Mouse (Mus musculus) embryonic stem cell, embryonic (primary cell): ENCODE results near the gene Cipc.

Source experiments
- CTCF ChIA-PET, 4 experiments: fragments of 300-600 bp in 2 of 4; fragments of 350-600 bp in 2 of 4; sonication (Branson Sonifier 250); formaldehyde crosslinking; loops; one replicate each; lab custom pipeline; 2022; ENCODE audit warnings: inconsistent platforms in 2 of 4; lab: Charles Lee
- POLR2A ChIA-PET, 4 experiments: fragments of 300-600 bp in 2 of 4; fragments of 350-600 bp in 2 of 4; sonication (Branson Sonifier 250); formaldehyde crosslinking; loops; one replicate each; lab custom pipeline; 2022; ENCODE audit warnings: antibody characterized with exemption in 4 of 4, inconsistent platforms in 1 of 4; lab: Charles Lee

The Cipc gene

GRCm38 (mm10) chr12:86946862-86947574, at the start of gene Cipc:
Gene Cipc, plus strand, starts transcription at chr12:86947043.
- ChIA-PET POLR2A (interaction anchor here (0.5 to 10.9 kb wide), 111 partner anchors 8 to 705 kb away, joined by 3 to 294 read pairs (median 4); partner anchors contain the start of genes Pomt2 (in 2 of the 4), Gpatch2l (in 1 of the 4), Gstz1 (in 1 of the 4) and Irf2bpl (in 1 of the 4)), CTCF (interaction anchor here in 3 of 4 experiments (0.6 to 5.7 kb wide), 25 partner anchors 14 to 232 kb away, joined by 3 to 66 read pairs (median 5); partner anchors contain the start of gene Irf2bpl (in 1 of the 3))

- POLR2A ChIA-PET, result interaction anchor here (0.6 to 29.2 kb wide), 40 partner anchors 7 to 172 kb away, joined by 3 to 529 read pairs (median 5); partner anchors contain the start of gene Irf2bpl (in 2 of the 4)
- CTCF ChIA-PET, result interaction anchor here in 3 of 4 experiments (0.5 to 1.8 kb wide), 5 partner anchors 8 to 396 kb away, joined by 3 to 4 read pairs (median 3); no protein-coding TSS in a partner anchor
Measured at GRCm38 (mm10) chr12:86897769-86898273, 49.0 kb upstream of the Cipc start.

- POLR2A ChIA-PET, result interaction anchor here in 3 of 4 experiments (0.5 to 29.2 kb wide), 37 partner anchors 6 to 427 kb away, joined by 3 to 529 read pairs (median 5); partner anchors contain the start of genes Irf2bpl (in 2 of the 3) and Cipc (in 1 of the 3)
- CTCF ChIA-PET, result interaction anchor here in 3 of 4 experiments (0.5 to 1.4 kb wide), 9 partner anchors 10 to 109 kb away, joined by 3 to 7 read pairs (median 4); no protein-coding TSS in a partner anchor
Measured at GRCm38 (mm10) chr12:86898448-86898847, 48.4 kb upstream of the Cipc start.

- ChIA-PET CTCF (interaction anchor here in 3 of 4 experiments (0.9 to 2.1 kb wide), 6 partner anchors 11 to 103 kb away, joined by 3 to 11 read pairs (median 4); no protein-coding TSS in a partner anchor), POLR2A (interaction anchor here (0.6 to 29.2 kb wide), 39 partner anchors 5 to 429 kb away, joined by 3 to 529 read pairs (median 4); partner anchors contain the start of genes Irf2bpl (in 3 of the 4) and Cipc (in 1 of the 4))
Measured at GRCm38 (mm10) chr12:86899461-86900179, 47.2 kb upstream of the Cipc start.

- ChIA-PET POLR2A (interaction anchor here (0.6 to 29.2 kb wide), 46 partner anchors 8 to 173 kb away, joined by 3 to 529 read pairs (median 5); partner anchors contain the start of genes Irf2bpl (in 3 of the 4) and Cipc (in 1 of the 4)), CTCF (interaction anchor here (0.5 to 4.3 kb wide), 33 partner anchors 8 to 189 kb away, joined by 3 to 31 read pairs (median 4); no protein-coding TSS in a partner anchor)
Measured at GRCm38 (mm10) chr12:86903828-86904806, 42.7 kb upstream of the Cipc start.

- ChIA-PET CTCF (interaction anchor here (0.6 to 4.3 kb wide), 40 partner anchors 8 to 186 kb away, joined by 3 to 31 read pairs (median 4); partner anchors contain the start of gene Irf2bpl (in 1 of the 4)), POLR2A (interaction anchor here (0.6 to 29.2 kb wide), 36 partner anchors 8 to 137 kb away, joined by 3 to 529 read pairs (median 7); partner anchors contain the start of gene Irf2bpl (in 3 of the 4))
Measured at GRCm38 (mm10) chr12:86905203-86905602, 41.6 kb upstream of the Cipc start.

GRCm38 (mm10) chr12:86905876-86906275, 41.0 kb upstream of the Cipc start:
- ChIA-PET POLR2A (interaction anchor here (0.5 to 29.2 kb wide), 40 partner anchors 9 to 138 kb away, joined by 3 to 529 read pairs (median 6); partner anchors contain the start of genes Irf2bpl (in 2 of the 4) and Cipc (in 1 of the 4)), CTCF (interaction anchor here (0.6 to 4.3 kb wide), 44 partner anchors 8 to 138 kb away, joined by 3 to 31 read pairs (median 4); partner anchors contain the start of gene Irf2bpl (in 1 of the 4))

- POLR2A ChIA-PET, result interaction anchor here (0.7 to 29.2 kb wide), 39 partner anchors 9 to 133 kb away, joined by 3 to 529 read pairs (median 7); partner anchors contain the start of genes Irf2bpl (in 2 of the 4) and Cipc (in 1 of the 4)
- CTCF ChIA-PET, result interaction anchor here (0.6 to 4.3 kb wide), 38 partner anchors 10 to 138 kb away, joined by 3 to 31 read pairs (median 5); partner anchors contain the start of gene Irf2bpl (in 1 of the 4)
Measured at GRCm38 (mm10) chr12:86906395-86906794, 40.4 kb upstream of the Cipc start.

- POLR2A ChIA-PET, result interaction anchor here (0.8 to 11.1 kb wide), 60 partner anchors 7 to 442 kb away, joined by 3 to 219 read pairs (median 6); partner anchors contain the start of genes Cipc (in 2 of the 4) and Irf2bpl (in 2 of the 4)
- CTCF ChIA-PET, result interaction anchor here (0.6 to 4.1 kb wide), 17 partner anchors 7 to 1046 kb away, joined by 3 to 25 read pairs (median 4); no protein-coding TSS in a partner anchor
Measured at GRCm38 (mm10) chr12:86911482-86911931, 35.3 kb upstream of the Cipc start.

- ChIA-PET POLR2A (interaction anchor here (0.5 to 11.1 kb wide), 79 partner anchors 8 to 812 kb away, joined by 3 to 219 read pairs (median 5); partner anchors contain the start of genes Cipc (in 2 of the 4) and Irf2bpl (in 2 of the 4)), CTCF (interaction anchor here (0.5 to 4.1 kb wide), 32 partner anchors 8 to 1482 kb away, joined by 3 to 25 read pairs (median 4); no protein-coding TSS in a partner anchor)
Measured at GRCm38 (mm10) chr12:86912335-86913093, 34.3 kb upstream of the Cipc start.

GRCm38 (mm10) chr12:86914351-86914750, 32.5 kb upstream of the Cipc start:
- ChIA-PET POLR2A (interaction anchor here (0.7 to 11.1 kb wide), 58 partner anchors 9 to 417 kb away, joined by 3 to 219 read pairs (median 6); partner anchors contain the start of genes Irf2bpl (in 3 of the 4), Cipc (in 2 of the 4) and Pomt2 (in 1 of the 4)), CTCF (interaction anchor here (0.5 to 4.1 kb wide), 11 partner anchors 9 to 146 kb away, joined by 3 to 25 read pairs (median 3); no protein-coding TSS in a partner anchor)

GRCm38 (mm10) chr12:86914756-86915155, 32.1 kb upstream of the Cipc start:
- ChIA-PET CTCF (interaction anchor here (0.5 to 4.1 kb wide), 9 partner anchors 9 to 147 kb away, joined by 3 to 25 read pairs (median 4); no protein-coding TSS in a partner anchor), POLR2A (interaction anchor here (0.5 to 11.1 kb wide), 57 partner anchors 9 to 441 kb away, joined by 3 to 219 read pairs (median 6); partner anchors contain the start of genes Irf2bpl (in 3 of the 4), Cipc (in 2 of the 4) and Pomt2 (in 1 of the 4))

- CTCF ChIA-PET, result interaction anchor here in 3 of 4 experiments (0.5 to 3.0 kb wide), 3 partner anchors 8 to 148 kb away, joined by 3 to 16 read pairs (median 3); no protein-coding TSS in a partner anchor
- POLR2A ChIA-PET, result interaction anchor here (0.5 to 11.1 kb wide), 42 partner anchors 9 to 442 kb away, joined by 3 to 219 read pairs (median 10); partner anchors contain the start of genes Irf2bpl (in 3 of the 4) and Cipc (in 2 of the 4)
Measured at GRCm38 (mm10) chr12:86915617-86916016, 31.2 kb upstream of the Cipc start.
